Mouse (Mus musculus) heart, postnatal 4 days (tissue): ENCODE results near the gene Slc8b1. TPM values are rescaled to one million over a fixed set of nuclear protein-coding genes. Genes with fewer than 3 reads are reported as not detected.

Source experiments
- DNase-seq: peaks from one replicate; pipeline ENCODE4 v3.0.0; 2021
- total RNA-seq, 2 experiments: library from RNA; stranded (reverse); gene quantifications; 2 replicates each; pipeline ENCODE4 v1.2.3; 2021

Slc8b1 gene
- total RNA-seq, 2 experiments from 2014 or later = 8.7 to 9.3 TPM

GRCm38 (mm10) chr5:120527296-120527964, 16.5 kb downstream of the Slc8b1 start:
- DNase-seq = no peak

GRCm38 (mm10) chr5:120531631-120532030, 20.7 kb downstream of the Slc8b1 start:
- no peak for DNase-seq

- DNase-seq = no peak
Observed at GRCm38 (mm10) chr5:120534071-120534685, 23.2 kb downstream of the Slc8b1 start.

GRCm38 (mm10) chr5:120534686-120535075, 23.7 kb downstream of the Slc8b1 start:
- no peak for DNase-seq

- DNase-seq = peak; percentile 46
Observed at GRCm38 (mm10) chr5:120536046-120536445, 25.1 kb downstream of the Slc8b1 start.

GRCm38 (mm10) chr5:120536632-120537031, 25.7 kb downstream of the Slc8b1 start:
- no peak for DNase-seq

GRCm38 (mm10) chr5:120548236-120548850, 37.4 kb downstream of the Slc8b1 start:
- no peak for DNase-seq

GRCm38 (mm10) chr5:120550137-120550536, 39.2 kb downstream of the Slc8b1 start:
- no peak for DNase-seq

- DNase-seq = no peak
Observed at GRCm38 (mm10) chr5:120550673-120551072, 39.7 kb downstream of the Slc8b1 start.

- DNase-seq = no peak
Observed at GRCm38 (mm10) chr5:120555871-120556270, 44.9 kb downstream of the Slc8b1 start.

GRCm38 (mm10) chr5:120558041-120558440, 47.1 kb downstream of the Slc8b1 start:
- DNase-seq = no peak

GRCm38 (mm10) chr5:120558762-120559161, 47.8 kb downstream of the Slc8b1 start:
- DNase-seq = no peak

- no peak for DNase-seq
Observed at GRCm38 (mm10) chr5:120560129-120560615, 49.2 kb downstream of the Slc8b1 start.

- DNase-seq = peak; percentile 68
Observed at GRCm38 (mm10) chr5:120560616-120561311, 49.8 kb downstream of the Slc8b1 start.

GRCm38 (mm10) chr5:120562956-120563913, 52.3 kb downstream of the Slc8b1 start:
- peak; percentile 69 for DNase-seq

GRCm38 (mm10) chr5:120563914-120564311, 52.9 kb downstream of the Slc8b1 start:
- no peak for DNase-seq

GRCm38 (mm10) chr5:120565171-120565905, 54.4 kb downstream of the Slc8b1 start:
- DNase-seq = no peak

GRCm38 (mm10) chr5:120566101-120566500, 55.1 kb downstream of the Slc8b1 start:
- peak; percentile 64 for DNase-seq

GRCm38 (mm10) chr5:120566681-120567252, 55.8 kb downstream of the Slc8b1 start:
- peak; percentile 43 for DNase-seq

- peak; percentile 74 for DNase-seq
Observed at GRCm38 (mm10) chr5:120567253-120567701, 56.3 kb downstream of the Slc8b1 start.
